Mouse (Mus musculus) heart, embryonic 13.5 days (tissue): ENCODE measurements around the gene 4921524J17Rik. TPM values are rescaled to one million over a fixed set of nuclear protein-coding genes. Genes with fewer than 3 reads are reported as not detected.
A peak's percentile ranks its signal among the peaks of the same experiment; 100 is the strongest.

Experiments
- ATAC-seq: fragments of 200-750 bp; cut with Nextera tagmentation; 2 replicates; pipeline ENCODE4 v1.8.0; 2017; ENCODE audit warnings: moderate TSS enrichment; ENCODE audit not compliant: insufficient number of reproducible peaks, low FRiP score, low TSS enrichment; ENCODE audit errors: extremely low read depth
- H3K27ac ChIP-seq: fragments of 300-500 bp; sonication (generic); replicated peaks from 2 replicates; pipeline ENCODE4 v1.5.1; 2015; ENCODE audit warnings: moderate library complexity, mild to moderate bottlenecking, inconsistent platforms
- H3K27me3 ChIP-seq: fragments of 300-500 bp; sonication (generic); replicated peaks from 2 replicates; pipeline ENCODE4 v1.6.1; 2015; ENCODE audit warnings: mild to moderate bottlenecking, inconsistent platforms
- H3K36me3 ChIP-seq: fragments of 300-500 bp; sonication (generic); 2 replicates; pipeline ENCODE4 v1.6.1; 2015; ENCODE audit warnings: mild to moderate bottlenecking, inconsistent platforms
- H3K4me1 ChIP-seq: fragments of 300-500 bp; sonication (generic); 2 replicates; pipeline ENCODE4 v1.6.1; 2015; ENCODE audit warnings: inconsistent platforms
- H3K4me2 ChIP-seq: fragments of 300-500 bp; sonication (generic); 2 replicates; pipeline ENCODE4 v1.6.1; 2015; ENCODE audit warnings: inconsistent platforms, mild to moderate bottlenecking, moderate library complexity
- H3K4me3 ChIP-seq: fragments of 300-500 bp; sonication (generic); 2 replicates; pipeline ENCODE4 v1.5.1; 2015; ENCODE audit warnings: moderate library complexity, mild to moderate bottlenecking, inconsistent platforms
- H3K9ac ChIP-seq: fragments of 300-500 bp; sonication (generic); 2 replicates; pipeline ENCODE4 v1.6.1; 2015; ENCODE audit warnings: inconsistent platforms, mild to moderate bottlenecking, moderate library complexity
- H3K9me3 ChIP-seq: fragments of 300-500 bp; sonication (generic); 2 replicates; pipeline ENCODE4 v1.6.1; 2016; ENCODE audit warnings: inconsistent platforms
- WGBS: fragments of 180-500 bp; shearing (Covaris S2); methylation state at CpG from one replicate; pipeline ENCODE4 v1.1.7; 2015; ENCODE audit warnings: mixed read lengths; 5-methylcytosine and 5-hydroxymethylcytosine counted together
- polyA plus RNA-seq: library from polyadenylated mRNA; unstranded; fragments of >200 nt; fragmentation: Nextera tagmentation; extraction: Ambion mirVana; gene quantifications from 2 replicates; pipeline ENCODE4 v1.2.1, GENCODE M21; 2015

4921524J17Rik gene
- polyA plus RNA-seq, 1 experiment from 2014 or later = 52.9 TPM

DNA sequence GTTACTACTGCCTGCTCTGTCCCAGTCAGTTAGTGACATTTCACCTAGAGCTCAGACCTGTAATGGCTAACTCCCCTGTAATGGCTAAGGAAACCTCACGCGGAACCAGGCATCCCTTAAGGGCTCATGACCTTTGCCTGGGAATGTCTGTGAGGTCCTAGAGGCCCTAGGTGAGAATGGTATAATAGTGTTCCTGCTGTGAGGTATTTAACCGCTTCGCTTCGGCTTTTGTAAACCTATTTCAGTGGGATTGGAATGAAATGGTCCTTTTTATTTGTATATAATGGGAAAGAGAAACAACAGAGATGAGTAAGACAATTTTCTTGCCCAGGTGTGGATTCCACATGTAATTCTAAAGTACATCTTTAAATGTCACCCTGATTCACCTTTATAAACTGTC, 8.9 kb upstream of the 4921524J17Rik start:
- WGBS = 55% methylated on average over 5 of the region's 5 CpGs
- Histone ChIP-seq H3K9ac (no peak overlapping the region), H3K27ac (no peak overlapping the region), H3K27me3 (no peaks in the 10 kb centered on the region), H3K36me3 (no peaks in the 10 kb centered on the region), H3K4me2 (no peak overlapping the region), H3K4me1 (no peaks in the 10 kb centered on the region), H3K4me3 (no peak overlapping the region), H3K9me3 (no peaks in the 10 kb centered on the region)
- ATAC-seq = no peak

DNA sequence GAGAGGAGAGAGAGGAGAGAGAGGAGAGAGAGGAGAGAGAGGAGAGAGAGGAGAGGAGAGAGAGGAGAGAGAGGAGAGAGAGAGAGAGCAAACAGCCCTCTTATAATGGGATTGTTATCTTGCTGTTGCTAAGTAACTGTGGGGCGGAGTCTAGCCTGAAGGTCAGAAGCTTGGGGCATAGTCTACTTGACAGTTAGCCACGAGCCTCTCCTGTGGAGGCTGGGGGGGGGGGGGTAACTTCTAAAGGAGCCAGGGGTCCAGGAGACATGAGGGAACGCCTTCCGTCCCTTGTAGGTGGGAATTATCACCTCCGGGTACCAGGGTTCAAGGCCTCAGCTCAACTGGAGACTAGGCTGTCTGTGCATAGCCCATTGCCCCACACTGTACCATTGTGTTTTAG, 3.1 kb upstream of the 4921524J17Rik start:
- Histone ChIP-seq H3K4me2 (no peak overlapping the region), H3K9ac (no peak overlapping the region), H3K36me3 (no peaks in the 10 kb centered on the region), H3K27ac (no peak overlapping the region), H3K9me3 (no peaks in the 10 kb centered on the region), H3K4me1 (peaks cover 14% of the 10 kb centered on the region), H3K4me3 (no peak overlapping the region), H3K27me3 (no peaks in the 10 kb centered on the region)
- 35% methylated on average over 5 of the region's 5 CpGs for WGBS
- ATAC-seq = no peak

DNA sequence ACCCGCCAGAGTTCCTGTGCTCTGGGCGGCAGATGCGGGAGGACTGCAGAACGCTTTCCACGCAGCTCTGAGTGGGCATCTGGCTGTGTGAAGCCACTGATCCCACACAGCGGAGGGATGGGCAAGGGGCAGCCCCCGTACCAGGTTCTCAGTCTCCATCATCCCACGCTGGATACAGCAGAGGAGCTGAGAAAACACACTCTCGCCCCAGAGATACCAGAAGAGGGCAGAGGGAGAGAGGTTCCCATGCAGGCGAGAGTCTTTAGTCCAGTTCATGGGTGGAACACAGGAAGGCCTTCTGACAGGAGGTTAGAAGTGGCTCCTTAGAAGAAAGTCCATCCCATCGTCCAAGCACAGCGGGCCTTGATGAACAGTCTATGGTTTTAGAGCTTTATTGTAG, 2.2 kb upstream of the 4921524J17Rik start:
- Histone ChIP-seq H3K4me1 (peaks cover 21% of the 10 kb centered on the region), H3K9ac (no peak overlapping the region), H3K4me2 (no peak overlapping the region), H3K9me3 (no peaks in the 10 kb centered on the region), H3K27me3 (no peaks in the 10 kb centered on the region), H3K36me3 (no peaks in the 10 kb centered on the region), H3K27ac (no peak overlapping the region), H3K4me3 (no peak overlapping the region)
- WGBS = 71% methylated on average over 12 of the region's 12 CpGs
- no peak for ATAC-seq

DNA sequence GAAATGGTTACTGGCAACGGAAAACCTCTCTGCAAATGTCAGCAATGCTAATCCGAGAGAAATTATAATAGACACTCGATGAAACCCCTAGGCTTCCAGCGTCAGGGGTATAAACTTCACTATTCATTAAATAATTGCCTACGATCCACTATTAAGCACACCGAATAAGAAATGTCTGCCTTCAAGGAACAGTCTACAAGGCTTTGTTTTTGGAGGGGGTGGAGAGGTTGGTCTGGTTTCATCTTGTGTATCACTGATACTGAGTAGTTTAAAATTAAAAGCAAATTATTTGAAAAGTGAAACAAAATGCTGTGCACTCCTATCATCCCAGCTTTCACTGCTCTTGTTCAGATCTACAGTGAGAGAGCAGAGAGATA, 372 bp upstream of the 4921524J17Rik start:
- no peaks in the 10 kb centered on the region for H3K27me3 ChIP-seq
- H3K4me3 ChIP-seq = peak overlapping the region; percentile 84
- H3K4me1 ChIP-seq = peaks cover 34% of the 10 kb centered on the region
- H3K36me3 ChIP-seq = no peaks in the 10 kb centered on the region
- WGBS = 3% methylated on average over 6 of the region's 6 CpGs
- H3K9ac ChIP-seq = peak overlapping the region; percentile 71
- no peak for ATAC-seq
- H3K9me3 ChIP-seq = no peaks in the 10 kb centered on the region
- H3K4me2 ChIP-seq = peak overlapping the region; percentile 90
- peak overlapping the region; percentile 98 for H3K27ac ChIP-seq

DNA sequence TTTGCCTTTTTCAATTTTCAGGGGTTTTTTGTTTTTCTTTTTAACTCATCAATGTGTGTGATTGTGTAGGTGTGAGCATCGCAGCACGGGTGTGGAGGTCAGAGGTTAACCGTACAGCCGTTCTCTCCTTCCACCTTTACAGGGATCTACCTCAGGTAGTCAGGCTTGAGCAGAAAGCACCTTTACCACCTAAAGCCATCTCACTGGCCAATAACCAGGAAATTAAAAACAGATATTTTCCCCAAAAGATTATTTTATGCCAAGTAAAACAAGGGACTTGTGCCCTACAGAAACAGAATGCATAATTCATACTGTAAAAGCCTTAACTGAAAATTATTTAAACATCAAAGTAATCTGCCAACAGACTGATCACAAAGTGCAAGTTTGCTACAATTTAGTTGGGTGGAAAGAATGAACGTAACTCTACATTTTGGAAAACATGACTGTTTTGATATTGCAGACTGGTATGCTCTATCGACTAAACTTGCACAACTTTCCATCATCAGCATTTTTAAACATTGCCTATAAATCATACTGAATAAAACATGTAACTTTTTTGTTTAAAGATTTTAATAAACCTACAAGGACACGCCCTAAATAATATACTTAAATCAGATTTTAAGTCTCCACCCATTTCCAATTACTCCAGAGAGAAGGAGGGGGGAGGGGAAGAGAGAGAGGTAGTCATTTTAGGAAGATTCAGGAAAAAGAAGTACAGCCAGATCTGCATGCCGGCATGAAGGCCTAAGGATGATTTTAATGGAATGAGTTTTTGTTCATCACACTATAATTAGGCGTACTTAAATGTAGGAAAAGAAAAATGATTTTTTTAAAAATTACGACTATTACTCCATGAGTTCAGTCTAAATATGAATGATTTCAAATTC, 1.1 kb downstream of the 4921524J17Rik start:
- peak overlapping the region; percentile 98 for H3K27ac ChIP-seq
- WGBS = 3% methylated on average over 10 of the region's 10 CpGs
- peak overlapping the region; percentile 90 for H3K4me2 ChIP-seq
- no peaks in the 10 kb centered on the region for H3K36me3 ChIP-seq
- H3K27me3 ChIP-seq = no peaks in the 10 kb centered on the region
- H3K9me3 ChIP-seq = no peaks in the 10 kb centered on the region
- H3K4me3 ChIP-seq = peak overlapping the region; percentile 84
- H3K9ac ChIP-seq = peak overlapping the region; percentile 98
- peaks cover 48% of the 10 kb centered on the region for H3K4me1 ChIP-seq
- no peak for ATAC-seq

DNA sequence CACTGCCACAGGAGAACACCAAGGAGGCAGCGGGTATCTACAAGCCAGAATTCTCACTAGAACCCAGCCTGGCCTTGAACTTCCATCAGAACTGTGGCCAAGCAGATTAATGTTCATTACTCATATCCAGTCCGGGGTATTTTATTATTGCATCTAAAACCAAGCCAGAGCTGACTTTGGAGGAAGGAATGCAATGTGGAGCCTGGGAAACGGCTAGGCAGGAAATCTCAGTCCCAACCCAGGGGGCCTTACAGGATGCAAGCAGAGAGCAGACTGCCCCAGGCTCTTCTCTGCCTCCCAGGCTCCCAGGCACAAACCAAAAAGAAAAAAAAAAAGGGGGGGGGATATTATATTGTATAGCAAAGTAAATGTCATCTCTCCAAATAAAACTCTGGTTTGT, 1.8 kb downstream of the 4921524J17Rik start:
- H3K4me2 ChIP-seq = peak overlapping the region; percentile 90
- H3K4me3 ChIP-seq = peak overlapping the region; percentile 84
- H3K27ac ChIP-seq = peak overlapping the region; percentile 98
- peaks cover 56% of the 10 kb centered on the region for H3K4me1 ChIP-seq
- no peaks in the 10 kb centered on the region for H3K27me3 ChIP-seq
- peak overlapping the region; percentile 98 for H3K9ac ChIP-seq
- no peak for ATAC-seq
- 9% methylated on average over 3 of the region's 3 CpGs for WGBS
- peaks cover 2% of the 10 kb centered on the region; the same call in 1 of the 2 replicates for H3K36me3 ChIP-seq
- H3K9me3 ChIP-seq = no peaks in the 10 kb centered on the region

DNA sequence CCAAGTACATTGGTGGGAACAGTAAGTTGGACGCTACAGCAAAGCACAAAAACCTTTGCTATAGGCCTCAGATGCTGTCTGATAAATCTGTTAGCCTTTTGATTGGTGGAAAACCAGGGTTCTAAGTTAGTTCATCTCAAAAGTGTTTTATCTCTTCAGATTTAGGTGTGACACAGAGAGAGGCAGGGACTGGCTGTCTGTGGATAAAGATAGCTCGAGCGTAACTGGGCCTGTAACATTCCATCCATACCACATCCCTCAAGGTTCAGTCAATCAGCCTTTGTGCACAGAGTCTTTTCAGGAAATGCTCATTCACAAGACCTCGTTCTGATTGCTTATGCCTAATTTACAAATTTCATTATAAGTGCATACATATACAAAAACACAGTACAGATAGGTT, 3.4 kb downstream of the 4921524J17Rik start:
- ATAC-seq = no peak
- WGBS = 9% methylated on average over 4 of the region's 4 CpGs
- H3K27me3 ChIP-seq = no peaks in the 10 kb centered on the region
- peak overlapping the region; percentile 59 for H3K4me2 ChIP-seq
- H3K9me3 ChIP-seq = no peaks in the 10 kb centered on the region
- H3K4me1 ChIP-seq = peaks cover 68% of the 10 kb centered on the region
- H3K4me3 ChIP-seq = peak overlapping the region; percentile 31
- H3K9ac ChIP-seq = peak overlapping the region; percentile 73
- H3K27ac ChIP-seq = peak overlapping the region; percentile 95
- peaks cover 4% of the 10 kb centered on the region; the same call in 1 of the 2 replicates for H3K36me3 ChIP-seq

DNA sequence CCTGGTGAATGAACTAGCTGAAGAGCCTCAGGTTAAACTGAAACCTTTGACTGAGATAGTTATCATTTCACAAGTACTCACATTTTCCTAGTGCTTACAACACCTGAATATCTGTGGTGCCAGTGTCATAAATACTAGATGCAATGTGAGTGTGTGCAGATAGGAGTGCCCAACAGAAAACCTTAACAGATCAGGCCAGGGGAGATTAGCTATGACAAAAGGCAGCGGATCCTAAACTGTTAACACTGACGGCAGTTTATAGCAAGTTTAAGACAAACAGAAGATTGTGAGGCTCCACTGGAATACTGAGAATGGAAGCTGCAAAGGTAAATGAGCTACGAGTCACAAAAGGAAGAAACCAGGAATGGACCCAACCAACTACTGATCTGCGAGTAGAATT, 5.6 kb downstream of the 4921524J17Rik start:
- H3K4me2 ChIP-seq = peak overlapping the region; percentile 50
- H3K9me3 ChIP-seq = no peaks in the 10 kb centered on the region
- 38% methylated on average over 4 of the region's 4 CpGs for whole genome bisulfite sequencing
- H3K36me3 ChIP-seq = peaks cover 13% of the 10 kb centered on the region
- no peak for ATAC-seq
- peak overlapping the region; percentile 56 for H3K9ac ChIP-seq
- no peak overlapping the region for H3K4me3 ChIP-seq
- peak overlapping the region; percentile 95; the same call in 1 of the 2 replicates for H3K27ac ChIP-seq
- H3K4me1 ChIP-seq = peaks cover 69% of the 10 kb centered on the region
- H3K27me3 ChIP-seq = no peaks in the 10 kb centered on the region

DNA sequence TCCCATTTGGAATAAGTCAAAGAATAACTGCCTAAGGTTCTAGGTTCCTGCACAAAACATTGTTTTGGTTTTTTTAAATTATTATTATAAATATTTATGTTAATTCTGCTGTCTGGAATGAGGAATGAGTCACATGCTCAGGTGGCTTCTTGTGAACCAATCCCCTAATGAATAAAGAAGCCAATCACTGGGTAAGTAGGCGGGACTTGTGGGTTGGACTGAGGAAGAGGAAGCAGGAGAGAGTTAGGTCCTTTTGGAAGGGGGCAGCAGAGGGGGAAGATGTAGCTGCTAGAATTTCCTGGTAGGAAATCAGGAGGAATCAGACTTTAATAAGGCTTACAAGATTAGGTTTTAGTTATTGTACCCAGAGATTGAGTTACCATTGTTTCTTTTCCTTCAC, 11.3 kb downstream of the 4921524J17Rik start:
- no peaks in the 10 kb centered on the region for H3K9me3 ChIP-seq
- 92% methylated on average over 1 of the region's 1 CpGs for WGBS
- H3K9ac ChIP-seq = no peak overlapping the region
- no peak overlapping the region for H3K27ac ChIP-seq
- H3K4me2 ChIP-seq = no peak overlapping the region
- no peaks in the 10 kb centered on the region for H3K27me3 ChIP-seq
- H3K4me1 ChIP-seq = peaks cover 58% of the 10 kb centered on the region
- H3K4me3 ChIP-seq = no peak overlapping the region
- no peak for ATAC-seq
- H3K36me3 ChIP-seq = peaks cover 64% of the 10 kb centered on the region

DNA sequence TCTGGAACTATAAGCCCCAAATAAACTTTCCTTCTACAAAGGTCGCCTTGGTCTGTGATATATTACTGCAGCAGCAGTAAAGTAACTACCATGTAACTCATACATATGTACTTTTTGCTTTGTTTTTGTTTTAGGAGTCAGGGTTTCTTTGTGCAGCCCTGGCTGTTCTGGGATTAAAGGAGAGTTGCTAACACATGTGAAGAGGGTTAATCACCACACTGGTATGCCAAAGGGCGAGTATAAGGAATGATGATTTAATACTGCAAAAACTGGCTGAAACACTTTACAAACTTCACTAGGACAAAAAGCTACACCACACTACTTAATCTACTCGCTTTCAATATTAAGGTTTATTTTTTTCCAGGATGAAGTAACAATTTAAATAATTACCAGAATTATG, 24.1 kb downstream of the 4921524J17Rik start:
- Histone ChIP-seq H3K4me3 (no peak overlapping the region), H3K27ac (no peak overlapping the region; the same call in 1 of the 2 replicates), H3K9ac (0 out of 2 replicates have a peak overlapping the region, but pooled peaks have one; percentile 10), H3K4me2 (no peak overlapping the region), H3K4me1 (peaks cover 23% of the 10 kb centered on the region), H3K9me3 (no peaks in the 10 kb centered on the region), H3K36me3 (peaks cover 26% of the 10 kb centered on the region), H3K27me3 (no peaks in the 10 kb centered on the region)
- whole genome bisulfite sequencing = 64% methylated on average over 3 of the region's 3 CpGs
- ATAC-seq = no peak

DNA sequence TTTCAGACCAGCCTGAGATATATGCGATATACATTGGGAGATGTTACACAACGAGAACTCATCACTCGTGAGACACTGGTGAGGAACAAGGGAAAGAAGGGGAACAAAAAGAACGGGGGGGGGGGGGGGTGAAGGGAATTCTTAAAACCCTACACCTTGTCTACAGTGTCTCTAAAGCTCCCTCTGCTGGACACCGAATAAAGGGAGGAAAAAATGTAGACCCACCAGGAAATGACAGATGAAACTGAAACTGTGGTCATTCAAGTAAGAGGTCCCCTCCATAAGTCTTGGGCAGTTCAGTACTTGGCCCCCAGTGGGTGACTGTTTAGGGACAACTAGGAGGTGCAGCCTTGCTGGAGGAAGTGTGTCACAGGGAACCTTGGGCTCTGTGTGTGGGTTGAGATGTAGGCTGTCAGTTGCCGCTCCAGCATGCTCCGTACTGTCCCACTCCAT, 24.6 kb downstream of the 4921524J17Rik start:
- no peak for ATAC-seq
- peaks cover 20% of the 10 kb centered on the region for H3K4me1 ChIP-seq
- H3K27me3 ChIP-seq = no peaks in the 10 kb centered on the region
- 0 out of 2 replicates have a peak overlapping the region, but pooled peaks have one; percentile 10 for H3K9ac ChIP-seq
- H3K4me3 ChIP-seq = no peak overlapping the region
- H3K36me3 ChIP-seq = peaks cover 26% of the 10 kb centered on the region
- no peak overlapping the region; the same call in 1 of the 2 replicates for H3K27ac ChIP-seq
- no peak overlapping the region for H3K4me2 ChIP-seq
- 54% methylated on average over 7 of the region's 7 CpGs for WGBS
- no peaks in the 10 kb centered on the region for H3K9me3 ChIP-seq
